Mouse (Mus musculus) c-Kit-positive CD71-positive TER-119-negative erythroid progenitor cells, embryonic 14.5 days (primary cell): Measurements from ENCODE around the gene Wdr45b.
"Not testable (repeated sequence)": the region's sequence is repeated elsewhere in the genome, so short reads cannot be mapped to it uniquely, and the experiment has no call there.

Source experiments
- DNase-seq: peaks from one replicate; pipeline ENCODE4 v3.0.0-alpha.2; 2013; ENCODE audit warnings: low read depth

The Wdr45b gene

DNA sequence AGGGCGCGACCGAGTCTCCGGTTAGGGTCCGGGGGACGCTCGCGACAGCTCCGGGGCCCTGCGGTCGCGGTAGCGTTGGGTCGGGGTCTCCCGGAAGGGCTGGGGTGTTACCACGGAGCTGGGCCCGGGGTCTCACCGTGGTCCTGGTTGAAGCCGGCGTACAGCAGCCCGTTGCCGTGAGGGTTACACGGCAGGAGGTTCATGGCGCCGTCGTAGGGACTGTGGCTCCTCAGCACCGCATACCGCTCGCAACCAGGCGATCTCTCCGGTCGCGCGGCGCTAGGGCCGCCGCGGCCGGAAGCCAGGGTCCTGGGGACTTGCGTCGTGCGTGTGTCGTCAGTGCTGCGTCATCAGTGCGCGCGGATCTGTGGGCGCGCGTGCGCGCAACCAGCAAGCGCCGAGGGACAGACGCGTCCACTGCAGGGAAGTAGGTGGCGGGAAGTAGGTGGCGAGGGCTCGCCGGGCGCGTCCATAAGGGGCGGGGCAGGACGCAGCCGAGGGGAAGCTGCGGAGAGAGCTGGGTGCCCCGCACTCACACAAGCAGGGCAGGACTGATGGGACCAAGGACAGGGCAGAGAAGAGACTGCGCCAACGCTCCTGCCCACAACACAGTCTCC is at the start of gene Wdr45b:
TSS of gene Wdr45b (minus strand) at position 355 of the 617 bp plus-strand sequence.
- peak; percentile 89 for DNase-seq

DNA sequence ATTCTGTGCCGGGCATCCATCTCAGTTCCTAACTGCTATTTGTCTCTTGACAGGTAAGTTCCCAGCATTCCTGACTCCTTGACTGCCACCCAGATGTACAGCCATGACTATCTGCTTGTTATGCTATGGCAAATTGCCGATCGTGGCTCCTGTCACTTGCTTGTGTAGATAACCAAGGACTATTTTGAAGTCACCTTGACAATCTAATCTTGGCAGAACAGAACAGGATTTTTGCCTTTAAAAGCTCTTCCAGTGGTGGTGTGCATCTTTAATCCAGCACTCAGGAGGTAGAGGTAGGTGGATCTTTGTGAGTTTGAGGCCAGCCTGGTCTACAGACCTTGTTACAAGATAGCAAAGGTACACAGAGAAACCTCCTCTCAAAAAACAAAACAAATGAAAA is 38.2 kb upstream of the Wdr45b start:
- DNase-seq = no peak

DNA sequence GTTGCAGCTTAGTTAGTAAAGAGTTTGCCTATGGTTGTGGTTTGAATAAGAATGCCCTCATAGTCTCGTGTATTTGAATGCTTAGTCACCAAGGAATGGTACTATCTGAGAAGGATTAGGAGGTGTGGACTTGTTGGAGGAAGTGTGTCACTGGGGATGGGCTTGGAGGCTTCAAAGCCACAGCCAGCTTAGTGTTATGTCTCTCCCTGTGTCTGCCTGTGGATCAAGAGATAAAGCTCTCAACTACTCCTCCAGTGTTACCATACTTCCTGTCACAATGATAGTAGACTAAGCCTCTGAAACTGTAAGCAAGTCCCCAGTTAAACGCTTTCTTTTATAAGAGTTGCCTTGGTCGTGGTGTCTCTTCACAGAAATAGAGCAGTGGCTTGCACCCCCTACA is 36.5 kb upstream of the Wdr45b start:
- DNase-seq = no peak

- DNase-seq = no peak
Observed at GRCm38 (mm10) chr11:121388554-121388945, 34.3 kb upstream of the Wdr45b start.

GRCm38 (mm10) chr11:121387750-121388553 is 33.7 kb upstream of the Wdr45b start, which contains the start of gene Rab40b:
Gene Rab40b, minus strand, starts transcription at chr11:121388251.
- DNase-seq = peak; percentile 85

GRCm38 (mm10) chr11:121380294-121380693 is 26.0 kb upstream of the Wdr45b start:
- no peak for DNase-seq

- no peak for DNase-seq
Observed at GRCm38 (mm10) chr11:121378644-121379043, 24.4 kb upstream of the Wdr45b start.

DNA sequence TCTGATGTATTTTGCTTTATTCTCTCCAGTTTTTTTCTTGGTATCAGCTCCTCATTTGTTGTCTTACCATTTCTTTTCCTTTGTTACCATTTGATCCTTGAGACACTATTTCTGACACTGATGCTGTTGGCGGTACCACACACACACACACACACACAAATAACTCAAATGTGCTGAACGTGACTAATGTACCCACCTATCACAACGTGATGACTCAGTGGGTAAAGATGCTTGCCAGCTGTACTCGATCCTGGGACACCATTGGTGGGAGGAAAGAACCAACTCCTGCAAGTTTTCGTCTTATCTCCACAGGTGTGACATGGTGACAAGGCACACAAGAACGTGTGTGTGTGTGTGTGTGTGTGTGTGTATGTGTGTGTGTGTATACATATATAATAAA is 19.1 kb upstream of the Wdr45b start:
- no peak for DNase-seq

DNA sequence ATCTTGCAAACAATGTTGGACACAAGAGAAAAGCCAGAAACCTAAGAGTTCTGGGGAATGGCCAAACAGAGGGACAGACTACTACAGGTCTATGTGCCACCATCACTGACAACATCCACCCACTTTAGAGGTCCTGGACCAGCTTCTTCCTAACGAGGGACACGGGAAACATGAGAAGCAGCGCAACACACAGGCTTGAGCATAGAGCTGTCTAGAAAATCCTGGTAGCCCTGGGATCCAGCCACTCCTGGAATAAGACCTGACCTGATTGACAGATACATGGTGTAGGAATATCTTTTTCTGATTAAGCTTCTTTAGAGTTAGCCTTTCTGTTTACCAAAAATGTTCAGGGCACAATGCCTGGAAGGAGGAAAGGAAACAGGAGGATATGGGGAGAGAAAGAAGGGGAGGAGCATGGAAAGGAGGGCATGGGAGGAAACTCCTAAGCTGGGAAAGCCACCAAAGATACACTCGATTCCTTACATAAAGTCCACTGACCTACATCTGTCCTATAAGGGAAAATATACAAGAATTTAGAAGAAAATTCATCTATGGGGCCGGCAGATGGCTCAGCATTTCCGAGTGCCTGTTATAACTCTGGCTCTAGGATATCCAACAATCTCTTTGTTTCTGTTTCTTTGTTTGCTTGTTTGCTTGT is 16.2 kb upstream of the Wdr45b start:
- DNase-seq = no peak

DNA sequence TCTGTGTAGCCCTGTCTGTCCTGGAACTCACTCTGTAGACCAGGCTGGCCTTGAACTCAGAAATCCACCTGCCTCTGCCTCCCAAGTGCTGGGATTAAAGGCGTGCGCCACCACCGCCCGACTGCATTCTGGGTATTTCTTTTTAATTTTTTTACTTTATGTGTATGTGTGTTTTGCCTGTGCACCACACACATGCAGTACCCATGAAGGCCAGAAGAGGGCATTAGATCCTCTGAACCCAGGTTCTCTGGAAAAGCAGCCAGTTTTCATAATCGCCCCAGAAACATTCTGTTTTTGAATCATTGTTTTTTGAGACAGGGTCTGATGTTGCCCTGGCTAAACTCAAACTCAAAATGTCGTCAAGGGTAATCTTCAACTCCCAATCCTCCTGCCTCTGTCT is 15.4 kb upstream of the Wdr45b start:
- DNase-seq = peak; percentile 49

- DNase-seq = no peak
Observed at GRCm38 (mm10) chr11:121368731-121369130, 14.5 kb upstream of the Wdr45b start.

DNA sequence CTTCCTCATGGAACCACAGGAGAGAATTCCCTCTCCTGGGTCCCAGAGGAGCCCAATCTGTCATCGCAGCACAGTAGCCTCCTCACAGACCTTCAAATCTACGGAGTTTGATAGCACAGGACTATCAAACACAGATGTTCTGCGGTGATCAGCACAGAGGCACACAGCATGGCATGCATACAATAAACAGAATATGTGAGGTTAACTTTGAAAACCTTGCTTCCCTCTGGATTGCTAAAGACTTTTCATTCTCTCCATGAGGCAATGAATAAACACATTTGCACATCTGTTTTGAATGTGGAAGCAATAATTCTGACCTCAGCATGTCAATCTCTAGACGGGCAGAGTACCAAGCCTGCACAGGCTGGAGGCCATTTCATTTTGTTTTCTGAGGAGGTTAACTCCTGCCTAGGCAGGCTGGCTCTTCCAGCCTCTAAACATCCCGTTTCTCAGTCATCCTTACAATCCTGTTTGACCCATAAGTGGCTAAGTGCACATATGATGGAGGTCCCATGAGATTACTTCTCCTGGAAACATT is 13.0 kb upstream of the Wdr45b start:
- no peak for DNase-seq

GRCm38 (mm10) chr11:121362212-121362611 is 8.0 kb upstream of the Wdr45b start:
- no peak for DNase-seq

GRCm38 (mm10) chr11:121353326-121354090 is 737 bp downstream of the Wdr45b start:
- DNase-seq = no peak

- not testable (repeated sequence) for DNase-seq
Observed at GRCm38 (mm10) chr11:121348727-121349126, 5.5 kb downstream of the Wdr45b start.

- no peak for DNase-seq
Observed at GRCm38 (mm10) chr11:121348166-121348565, 6.1 kb downstream of the Wdr45b start.

- no peak for DNase-seq
Observed at GRCm38 (mm10) chr11:121347036-121347435, 7.2 kb downstream of the Wdr45b start.

DNA sequence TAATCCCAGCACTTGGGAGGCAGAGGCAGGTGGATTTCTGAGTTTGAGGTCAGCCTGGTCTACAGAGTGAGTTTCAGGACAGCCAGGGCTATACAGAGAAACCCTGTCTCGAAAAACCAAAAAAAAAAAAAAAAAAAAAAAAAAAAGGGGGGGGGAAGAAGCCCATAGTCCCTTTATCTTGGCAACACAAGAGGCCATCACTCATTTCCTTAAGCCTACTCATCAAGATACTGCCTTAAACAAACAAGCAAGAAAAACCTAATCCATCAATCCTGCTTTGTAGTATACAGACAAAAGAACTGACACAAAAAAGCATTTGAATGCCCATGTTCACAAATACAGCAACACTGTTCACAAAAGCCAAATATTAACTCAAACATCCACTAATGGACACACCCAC is 11.8 kb downstream of the Wdr45b start:
- DNase-seq = not testable (repeated sequence)

DNA sequence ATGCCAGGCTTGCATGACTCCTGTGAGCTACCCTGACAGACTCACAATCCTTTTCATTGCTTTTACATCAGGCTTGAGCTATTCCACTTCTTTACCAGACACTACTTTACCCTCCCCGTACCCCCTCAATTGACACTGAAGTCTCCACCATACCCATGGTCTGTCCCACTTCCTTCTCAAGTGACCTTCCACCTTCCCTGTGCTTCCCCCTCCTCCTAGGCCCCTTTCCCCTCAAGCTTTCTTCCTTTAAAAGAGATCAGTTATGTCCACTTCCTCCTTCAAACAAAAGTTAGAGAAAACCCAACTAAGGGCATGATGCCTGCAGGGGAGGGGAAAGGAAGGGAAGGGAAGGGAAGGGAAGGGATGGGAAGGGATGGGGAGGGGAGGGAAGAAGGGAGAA is 14.0 kb downstream of the Wdr45b start:
- DNase-seq = no peak

- no peak for DNase-seq
Observed at GRCm38 (mm10) chr11:121339647-121340046, 14.6 kb downstream of the Wdr45b start.

- DNase-seq = no peak
Observed at GRCm38 (mm10) chr11:121331641-121332040, 22.6 kb downstream of the Wdr45b start.

- no peak for DNase-seq
Observed at GRCm38 (mm10) chr11:121328619-121329018, 25.6 kb downstream of the Wdr45b start.
